Mouse (Mus musculus) forebrain, embryonic 14.5 days (tissue): ENCODE results near the gene Chd8. TPM values are rescaled to one million over a fixed set of nuclear protein-coding genes. Genes with fewer than 3 reads are reported as not detected.
A peak's percentile ranks its signal among the peaks of the same experiment; 100 is the strongest.

Source experiments
- ATAC-seq: fragments of 200-750 bp; cut with Nextera tagmentation; 2 replicates; pipeline ENCODE4 v1.8.0; 2017; ENCODE audit warnings: mild to moderate bottlenecking, moderate library complexity
- DNase-seq: peaks from one replicate; pipeline ENCODE4 v3.0.0-alpha.2; 2015; ENCODE audit warnings: low spot score
- H3K27ac ChIP-seq: fragments of 300-500 bp; sonication (generic); 2 replicates; pipeline ENCODE4 v1.5.1; 2014; ENCODE audit warnings: low read depth, mild to moderate bottlenecking, control low read depth, low read length, moderate library complexity
- H3K27me3 ChIP-seq: fragments of 300-500 bp; sonication (generic); replicated peaks from 2 replicates; pipeline ENCODE4 v1.6.1; 2014; ENCODE audit warnings: low read length, control low read depth, mixed read lengths; ENCODE audit not compliant: control insufficient read depth, insufficient read depth
- H3K36me3 ChIP-seq: fragments of 300-500 bp; sonication (generic); 2 replicates; pipeline ENCODE4 v1.6.1; 2014; ENCODE audit warnings: low read length, control low read depth; ENCODE audit not compliant: control insufficient read depth, insufficient read depth
- H3K4me1 ChIP-seq: fragments of 300-500 bp; sonication (generic); 2 replicates; pipeline ENCODE4 v1.6.1; 2014; ENCODE audit warnings: antibody characterized with exemption, low read length, control low read depth; ENCODE audit not compliant: control insufficient read depth, insufficient read depth
- H3K4me2 ChIP-seq: fragments of 300-500 bp; sonication (generic); 2 replicates; pipeline ENCODE4 v1.6.1; 2014; ENCODE audit warnings: mild to moderate bottlenecking, control low read depth, low read length
- H3K4me3 ChIP-seq: fragments of 300-500 bp; sonication (generic); 2 replicates; pipeline ENCODE4 v1.5.1; 2014; ENCODE audit warnings: low read depth, low read length, control low read depth
- H3K9ac ChIP-seq: fragments of 300-500 bp; sonication (generic); 2 replicates; pipeline ENCODE4 v1.6.1; 2014; ENCODE audit warnings: mild to moderate bottlenecking, low read length, control low read depth, moderate library complexity
- H3K9me3 ChIP-seq: fragments of 300-500 bp; sonication (generic); replicated peaks from 2 replicates; pipeline ENCODE4 v1.6.1; 2016; ENCODE audit warnings: low read length, control low read depth, mixed read lengths; ENCODE audit not compliant: control insufficient read depth
- WGBS: fragments of 180-500 bp; shearing (Covaris S2); extraction: QIAGEN DNeasy Blood & Tissue Kit; methylation state at CpG from one replicate; pipeline ENCODE4 v1.1.7; 2014; 5-methylcytosine and 5-hydroxymethylcytosine counted together
- polyA plus RNA-seq: library from polyadenylated mRNA; unstranded; fragments of >200 nt; fragmentation: Nextera tagmentation; extraction: Ambion mirVana; gene quantifications from 2 replicates; pipeline ENCODE4 v1.2.1, GENCODE M21; 2014

The Chd8 gene
- polyA plus RNA-seq, 1 experiment from 2014 or later = 45.8 TPM

GRCm38 (mm10) chr14:52235165-52235564, 22.4 kb downstream of the Chd8 start:
- no peak for ATAC-seq
- Histone ChIP-seq H3K27ac (no peak overlapping the region), H3K9me3 (no peaks in the 10 kb centered on the region), H3K27me3 (no peaks in the 10 kb centered on the region), H3K4me2 (no peak overlapping the region), H3K4me3 (no peak overlapping the region), H3K9ac (no peak overlapping the region), H3K36me3 (peaks cover 70% of the 10 kb centered on the region), H3K4me1 (no peaks in the 10 kb centered on the region)
- no peak for DNase-seq
- 96% methylated on average over 7 of the region's 7 CpGs for WGBS

GRCm38 (mm10) chr14:52232249-52232648, 25.3 kb downstream of the Chd8 start:
- no peaks in the 10 kb centered on the region for H3K4me1 ChIP-seq
- DNase-seq (no peak), ATAC-seq (no peak)
- H3K9ac ChIP-seq = no peak overlapping the region
- H3K27me3 ChIP-seq = no peaks in the 10 kb centered on the region
- no peak overlapping the region for H3K4me2 ChIP-seq
- H3K9me3 ChIP-seq = no peaks in the 10 kb centered on the region
- no peak overlapping the region for H3K27ac ChIP-seq
- 84% methylated on average over 6 of the region's 6 CpGs for WGBS
- no peak overlapping the region for H3K4me3 ChIP-seq
- peaks cover 96% of the 10 kb centered on the region for H3K36me3 ChIP-seq

- Histone ChIP-seq H3K4me3 (no peak overlapping the region), H3K9ac (no peak overlapping the region), H3K27ac (no peak overlapping the region), H3K4me1 (no peaks in the 10 kb centered on the region), H3K4me2 (no peak overlapping the region), H3K9me3 (no peaks in the 10 kb centered on the region), H3K36me3 (peaks cover 97% of the 10 kb centered on the region), H3K27me3 (no peaks in the 10 kb centered on the region)
- DNase-seq (no peak), ATAC-seq (no peak)
- 91% methylated on average over 2 of the region's 2 CpGs for WGBS
Measured at GRCm38 (mm10) chr14:52225972-52226371, 31.6 kb downstream of the Chd8 start.

- WGBS = 98% methylated on average over 5 of the region's 5 CpGs
- Histone ChIP-seq H3K9ac (no peak overlapping the region), H3K27me3 (no peaks in the 10 kb centered on the region), H3K4me1 (no peaks in the 10 kb centered on the region), H3K27ac (no peak overlapping the region), H3K36me3 (peaks cover 94% of the 10 kb centered on the region), H3K9me3 (no peaks in the 10 kb centered on the region), H3K4me2 (no peak overlapping the region), H3K4me3 (no peak overlapping the region)
- DNase-seq (no peak), ATAC-seq (no peak)
Measured at GRCm38 (mm10) chr14:52217261-52217660, 40.3 kb downstream of the Chd8 start.

- H3K4me1 ChIP-seq = peaks cover 13% of the 10 kb centered on the region
- H3K4me2 ChIP-seq = no peak overlapping the region
- H3K36me3 ChIP-seq = peaks cover 56% of the 10 kb centered on the region
- H3K27me3 ChIP-seq = no peaks in the 10 kb centered on the region
- ATAC-seq (no peak), DNase-seq (no peak)
- WGBS = 95% methylated on average over 4 of the region's 4 CpGs
- H3K9me3 ChIP-seq = no peaks in the 10 kb centered on the region
- H3K27ac ChIP-seq = no peak overlapping the region
- no peak overlapping the region for H3K4me3 ChIP-seq
- no peak overlapping the region for H3K9ac ChIP-seq
Measured at GRCm38 (mm10) chr14:52199412-52199811, 58.2 kb downstream of the Chd8 start.

- Histone ChIP-seq H3K27ac (no peak overlapping the region), H3K4me3 (peak overlapping the region; percentile 98), H3K9me3 (no peaks in the 10 kb centered on the region), H3K9ac (peak overlapping the region; percentile 97; the same call in 1 of the 2 replicates), H3K27me3 (no peaks in the 10 kb centered on the region), H3K36me3 (peaks cover 51% of the 10 kb centered on the region), H3K4me2 (peak overlapping the region; percentile 66), H3K4me1 (peaks cover 13% of the 10 kb centered on the region)
- ATAC-seq (no peak), DNase-seq (no peak)
- WGBS = 28% methylated on average over 3 of the region's 3 CpGs
Measured at GRCm38 (mm10) chr14:52198141-52198540, 59.4 kb downstream of the Chd8 start.

GRCm38 (mm10) chr14:52197156-52197878, 60.3 kb downstream of the Chd8 start, which contains the start of gene Supt16:
Gene Supt16, minus strand, starts transcription at chr14:52197416.
- H3K27ac ChIP-seq = peak within 1 kb of the TSS; percentile 95
- no peaks in the 10 kb centered on the region for H3K9me3 ChIP-seq
- H3K9ac ChIP-seq = peak within 1 kb of the TSS; percentile 97
- H3K4me2 ChIP-seq = peak within 1 kb of the TSS; percentile 66
- DNase-seq (peak; percentile 90), ATAC-seq (peak; percentile 97)
- H3K27me3 ChIP-seq = no peaks in the 10 kb centered on the region
- WGBS = under 1% methylated on average over 59 of the region's 59 CpGs
- peaks cover 49% of the 10 kb centered on the region for H3K36me3 ChIP-seq
- H3K4me1 ChIP-seq = peaks cover 13% of the 10 kb centered on the region
- H3K4me3 ChIP-seq = peak within 1 kb of the TSS; percentile 98

GRCm38 (mm10) chr14:52196230-52197155, 61.1 kb downstream of the Chd8 start:
- Histone ChIP-seq H3K27ac (peak overlapping the region; percentile 95), H3K36me3 (peaks cover 46% of the 10 kb centered on the region), H3K27me3 (no peaks in the 10 kb centered on the region), H3K4me1 (peaks cover 13% of the 10 kb centered on the region), H3K9me3 (no peaks in the 10 kb centered on the region), H3K9ac (peak overlapping the region; percentile 97), H3K4me3 (peak overlapping the region; percentile 98), H3K4me2 (peak overlapping the region; percentile 66)
- WGBS = under 1% methylated on average over 58 of the region's 59 CpGs
- ATAC-seq (peak; percentile 30), DNase-seq (no peak)
